In genomic region chr3:129321585-129321984, GRCm38 (mm10) we compare ENCODE assay signal across 35 mouse cellular contexts. TPM values are rescaled to one million over a fixed set of nuclear protein-coding genes. Genes with fewer than 3 reads are reported as not detected.
DNase-seq lines count a peak whose midpoint lies in the region; ATAC-seq and TF ChIP-seq lines count a peak whose summit lies in the region.
"Had no signal": no experiment of that assay in that cellular context is flagged by ENCODE, and none has a peak within 500 bp of the region (broad histone marks: within the 10 kb centered on the region; RNA-seq: fewer than 3 reads in every experiment).

No protein-coding gene starts in this region.

- 72% methylated on average over 6 of the region's 6 CpGs for WGBS in embryonic facial prominence, embryonic 14.5 days
- 87% methylated on average over 6 of the region's 6 CpGs for WGBS in embryonic facial prominence, embryonic 10.5 days
- 28% methylated on average over 6 of the region's 6 CpGs for WGBS in kidney, embryonic 15.5 days
- WGBS in lung, embryonic 14.5 days, result 16% methylated on average over 6 of the region's 6 CpGs
- WGBS in midbrain, postnatal 0 days, result 85% methylated on average over 6 of the region's 6 CpGs

- no peak overlapping the region for H3K4me3 ChIP-seq in embryonic facial prominence, embryonic 14.5 days (ENCODE audit: low read depth, low read length)
- no peak overlapping the region for H3K4me3 ChIP-seq in embryonic facial prominence, embryonic 10.5 days
- no peak overlapping the region for H3K4me3 ChIP-seq in kidney, embryonic 15.5 days (replicated peaks)
- no peak overlapping the region for H3K4me3 ChIP-seq in lung, embryonic 14.5 days (ENCODE audit: low read depth, low read length)
- H3K4me3 ChIP-seq in midbrain, postnatal 0 days (ENCODE audit: low read depth, low read length), result no peak overlapping the region
- H3K4me3 ChIP-seq: embryonic facial prominence, embryonic 15.5 days; forebrain, embryonic 12.5 days; heart, embryonic 13.5 days; hindbrain, embryonic 10.5 days; hindbrain, embryonic 15.5 days; limb, embryonic 10.5 days; limb, embryonic 15.5 days; megakaryocyte, embryonic 14.5 days; midbrain, embryonic 13.5 days had no signal

- no peak for TF ChIP-seq CTCF in lung, embryonic 14.5 days (IDR thresholded peaks at IDR 0.05; ENCODE audit: low read depth)
- TF ChIP-seq CTCF in midbrain, postnatal 0 days (IDR thresholded peaks at IDR 0.05), result no peak

- no peak overlapping the region for H3K27ac ChIP-seq in embryonic facial prominence, embryonic 14.5 days (replicated peaks; ENCODE audit: low read depth, low read length)
- H3K27ac ChIP-seq in embryonic facial prominence, embryonic 10.5 days (replicated peaks), result no peak overlapping the region
- H3K27ac ChIP-seq in kidney, embryonic 15.5 days, result peak overlapping the region; percentile 68
- H3K27ac ChIP-seq in lung, embryonic 14.5 days (ENCODE audit: low read depth), result peak overlapping the region; percentile 24; the same call in 1 of the 2 replicates
- no peak overlapping the region for H3K27ac ChIP-seq in midbrain, postnatal 0 days (ENCODE audit: low read depth, low read length)
- H3K27ac ChIP-seq: embryonic facial prominence, embryonic 15.5 days; forebrain, embryonic 12.5 days; heart, embryonic 13.5 days; hindbrain, embryonic 10.5 days; hindbrain, embryonic 15.5 days; limb, embryonic 10.5 days; limb, embryonic 15.5 days; liver, embryonic 14.5 days; midbrain, embryonic 13.5 days had no signal

- no peaks in the 10 kb centered on the region for H3K9me3 ChIP-seq in embryonic facial prominence, embryonic 14.5 days (ENCODE audit: control insufficient read depth, low read length)
- H3K9me3 ChIP-seq in embryonic facial prominence, embryonic 10.5 days, result no peaks in the 10 kb centered on the region
- H3K9me3 ChIP-seq in kidney, embryonic 15.5 days (replicated peaks), result no peaks in the 10 kb centered on the region
- no peaks in the 10 kb centered on the region for H3K9me3 ChIP-seq in lung, embryonic 14.5 days (ENCODE audit: low read depth, low read length)
- no peaks in the 10 kb centered on the region for H3K9me3 ChIP-seq in midbrain, postnatal 0 days (ENCODE audit: low read length)
- H3K9me3 ChIP-seq: embryonic facial prominence, embryonic 15.5 days; forebrain, embryonic 12.5 days; heart, embryonic 13.5 days; hindbrain, embryonic 10.5 days; hindbrain, embryonic 15.5 days; limb, embryonic 10.5 days; limb, embryonic 15.5 days; megakaryocyte, embryonic 14.5 days; midbrain, embryonic 13.5 days had no signal

- no peak for ATAC-seq in embryonic facial prominence, embryonic 14.5 days (ENCODE audit: low read depth)
- peak; percentile 74 for ATAC-seq in kidney, embryonic 15.5 days (replicated peaks; ENCODE audit: low FRiP score)
- ATAC-seq in lung, embryonic 14.5 days (ENCODE audit: insufficient read depth), result peak; percentile 92
- ATAC-seq in midbrain, postnatal 0 days (ENCODE audit: low FRiP score), result no peak
- ATAC-seq: activated CD4-positive, CD25-positive, alpha-beta regulatory T cell, adult 4 months; forebrain, postnatal 0 days; inflammation-experienced regulatory T-cells, adult 6 months; midbrain, embryonic 13.5 days had no signal

- H3K4me1 ChIP-seq in embryonic facial prominence, embryonic 14.5 days (ENCODE audit: control insufficient read depth, insufficient read depth, low read length), result no peaks in the 10 kb centered on the region
- no peaks in the 10 kb centered on the region for H3K4me1 ChIP-seq in embryonic facial prominence, embryonic 10.5 days
- H3K4me1 ChIP-seq in kidney, embryonic 15.5 days, result peaks cover 15% of the 10 kb centered on the region
- 0 out of 2 replicates have a peak, but pooled peaks cover 4% of the 10 kb centered on the region for H3K4me1 ChIP-seq in lung, embryonic 14.5 days (ENCODE audit: insufficient read depth)
- H3K4me1 ChIP-seq in midbrain, postnatal 0 days (ENCODE audit: insufficient read depth, low read length), result no peaks in the 10 kb centered on the region
- H3K4me1 ChIP-seq: embryonic facial prominence, embryonic 15.5 days; forebrain, embryonic 12.5 days; hindbrain, embryonic 10.5 days; hindbrain, embryonic 15.5 days; limb, embryonic 10.5 days; limb, embryonic 15.5 days; megakaryocyte, embryonic 14.5 days; midbrain, embryonic 13.5 days had no signal

- H3K27me3 ChIP-seq in embryonic facial prominence, embryonic 14.5 days (replicated peaks; ENCODE audit: control insufficient read depth, insufficient read depth, low read length), result no peaks in the 10 kb centered on the region
- no peaks in the 10 kb centered on the region for H3K27me3 ChIP-seq in embryonic facial prominence, embryonic 10.5 days (replicated peaks; ENCODE audit: low read depth, poor library complexity, severe bottlenecking)
- no peaks in the 10 kb centered on the region for H3K27me3 ChIP-seq in kidney, embryonic 15.5 days
- no peaks in the 10 kb centered on the region for H3K27me3 ChIP-seq in lung, embryonic 14.5 days (ENCODE audit: insufficient read depth, low read length)
- no peaks in the 10 kb centered on the region for H3K27me3 ChIP-seq in midbrain, postnatal 0 days (ENCODE audit: insufficient read depth, low read length)
- H3K27me3 ChIP-seq: CH12.LX; embryonic facial prominence, embryonic 15.5 days; forebrain, embryonic 12.5 days; heart, embryonic 13.5 days; hindbrain, embryonic 15.5 days; limb, embryonic 15.5 days; megakaryocyte, embryonic 14.5 days; midbrain, embryonic 13.5 days had no signal

- peak; percentile 26 for DNase-seq in embryonic facial prominence, embryonic 14.5 days (ENCODE audit: low spot score)
- no peak for DNase-seq in embryonic facial prominence, embryonic 10.5 days (ENCODE audit: low spot score)
- DNase-seq in kidney, postnatal 25 days, result no peak
- peak; percentile 63 for DNase-seq in lung, embryonic 14.5 days
- DNase-seq in lung, postnatal 25 days (ENCODE audit: low spot score), result no peak
- DNase-seq in lung, postnatal 36 days, result peak; percentile 38
- DNase-seq in midbrain, postnatal 0 days (ENCODE audit: low spot score), result no peak
- DNase-seq: adrenal gland, adult 2 months; adrenal gland, postnatal 36 days; cerebellum, adult 18-20 months; cerebellum, postnatal 10 days; forebrain, postnatal 0 days; gastrocnemius, postnatal 14 days; heart, adult 18-20 months; heart, postnatal 14 days; layer of hippocampus, adult 9-11 months; thymus, adult 2 months; thymus, postnatal 36 days had no signal

- H3K4me2 ChIP-seq in embryonic facial prominence, embryonic 14.5 days (ENCODE audit: low read depth, low read length), result no peak overlapping the region
- H3K4me2 ChIP-seq in kidney, embryonic 15.5 days, result no peak overlapping the region
- no peak overlapping the region for H3K4me2 ChIP-seq in lung, embryonic 14.5 days
- H3K4me2 ChIP-seq in midbrain, postnatal 0 days (ENCODE audit: low read depth, low read length, poor library complexity, severe bottlenecking), result no peak overlapping the region
- H3K4me2 ChIP-seq: embryonic facial prominence, embryonic 15.5 days; forebrain, embryonic 12.5 days; heart, embryonic 13.5 days; hindbrain, embryonic 15.5 days; limb, embryonic 15.5 days; midbrain, embryonic 13.5 days had no signal

- H3K36me3 ChIP-seq in embryonic facial prominence, embryonic 14.5 days (ENCODE audit: control insufficient read depth, insufficient read depth, low read length), result no peaks in the 10 kb centered on the region
- H3K36me3 ChIP-seq in embryonic facial prominence, embryonic 10.5 days (replicated peaks), result no peaks in the 10 kb centered on the region
- peaks cover 17% of the 10 kb centered on the region; the same call in 1 of the 2 replicates for H3K36me3 ChIP-seq in kidney, embryonic 15.5 days
- H3K36me3 ChIP-seq in lung, embryonic 14.5 days (ENCODE audit: insufficient read depth), result 0 out of 2 replicates have a peak, but pooled peaks cover 2% of the 10 kb centered on the region
- no peaks in the 10 kb centered on the region for H3K36me3 ChIP-seq in midbrain, postnatal 0 days (ENCODE audit: insufficient read depth, low read length)
- H3K36me3 ChIP-seq: embryonic facial prominence, embryonic 15.5 days; forebrain, embryonic 12.5 days; heart, embryonic 13.5 days; hindbrain, embryonic 10.5 days; hindbrain, embryonic 15.5 days; limb, embryonic 10.5 days; limb, embryonic 15.5 days; midbrain, embryonic 13.5 days had no signal

- H3K9ac ChIP-seq in embryonic facial prominence, embryonic 14.5 days (ENCODE audit: low read depth, low read length), result no peak overlapping the region
- H3K9ac ChIP-seq in kidney, embryonic 15.5 days, result no peak overlapping the region
- no peak overlapping the region for H3K9ac ChIP-seq in lung, embryonic 14.5 days
- H3K9ac ChIP-seq in midbrain, postnatal 0 days (replicated peaks; ENCODE audit: low read length, poor library complexity, severe bottlenecking), result no peak overlapping the region
- H3K9ac ChIP-seq: embryonic facial prominence, embryonic 15.5 days; forebrain, embryonic 12.5 days; forebrain, postnatal 0 days; heart, embryonic 13.5 days; hindbrain, embryonic 15.5 days; limb, embryonic 15.5 days; liver, embryonic 14.5 days; midbrain, embryonic 13.5 days had no signal

RNA-seq across cellular contexts. Expression of gene Enpep, which starts 10.9 kb away (rescaled TPM):
- 9.2 and 10.5 TPM in 2 replicates for polyA plus RNA-seq in embryonic facial prominence, embryonic 14.5 days (2014; fragmentation: Nextera tagmentation; extraction: Ambion mirVana)
- polyA plus RNA-seq in embryonic facial prominence, embryonic 10.5 days (2016; fragmentation: Nextera tagmentation; extraction: Ambion mirVana), result 0.05 and 0.06 TPM in 2 replicates
- polyA plus RNA-seq in kidney, embryonic 15.5 days (2015; fragmentation: Nextera tagmentation; extraction: Ambion mirVana), result 82.5 and 82.7 TPM in 2 replicates
- polyA plus RNA-seq in lung, embryonic 14.5 days (2014; fragmentation: Nextera tagmentation; extraction: Ambion mirVana), result 47.4 and 47.8 TPM in 2 replicates
- total RNA-seq in midbrain, postnatal 0 days (2014; rRNA removed), result 3.0 and 4.1 TPM in 2 replicates
- 1.9 and 2.3 TPM in 2 replicates for polyA plus RNA-seq in midbrain, postnatal 0 days (2015; fragmentation: Nextera tagmentation; extraction: Ambion mirVana)
- total RNA-seq: CH12.LX; common myeloid progenitor, adult 5-6 weeks; monocyte, adult 5-6 weeks had no signal
- polyA plus RNA-seq: activated CD4-positive, CD25-positive, alpha-beta regulatory T cell, adult 4 months; C2C12; inflammation-experienced regulatory T-cells, adult 6 months had no signal

Comparison
In these comparisons a context has a peak if more than half of its experiments do, and no peak if none do; other contexts are left out.
1. DNase-seq: peak in embryonic facial prominence, embryonic 14.5 days (single experiment), lung, embryonic 14.5 days (single experiment) and lung, postnatal 36 days (single experiment); none in embryonic facial prominence, embryonic 10.5 days (single experiment), kidney, postnatal 25 days (0 of 2), lung, postnatal 25 days (single experiment) and midbrain, postnatal 0 days (single experiment).
2. ATAC-seq: peak in kidney, embryonic 15.5 days (single experiment) and lung, embryonic 14.5 days (single experiment); none in embryonic facial prominence, embryonic 14.5 days (single experiment) and midbrain, postnatal 0 days (single experiment).
3. H3K27ac ChIP-seq: peak in kidney, embryonic 15.5 days (single experiment) and lung, embryonic 14.5 days (single experiment); none in embryonic facial prominence, embryonic 14.5 days (single experiment), embryonic facial prominence, embryonic 10.5 days (single experiment) and midbrain, postnatal 0 days (single experiment).